Mouse (Mus musculus) liver, embryonic 11.5 days (tissue): ENCODE measurements around the gene Shisa8. TPM values are rescaled to one million over a fixed set of nuclear protein-coding genes. Genes with fewer than 3 reads are reported as not detected.

Experiments
- ATAC-seq: fragments of 200-750 bp; cut with Nextera tagmentation; replicated peaks from 2 replicates; pipeline ENCODE4 v1.8.0; 2017; ENCODE audit warnings: moderate number of reproducible peaks, mild to moderate bottlenecking, moderate TSS enrichment, moderate library complexity; ENCODE audit not compliant: low FRiP score
- DNase-seq: peaks from one replicate; pipeline ENCODE4 v3.0.0-alpha.2; 2017; ENCODE audit warnings: low spot score
- H3K27ac ChIP-seq: fragments of 300-500 bp; sonication (generic); 2 replicates; pipeline ENCODE4 v1.5.1; 2014; ENCODE audit warnings: mild to moderate bottlenecking, low read depth, low read length, control low read depth
- H3K27me3 ChIP-seq: fragments of 300-500 bp; sonication (generic); replicated peaks from 2 replicates; pipeline ENCODE4 v1.6.1; 2014; ENCODE audit warnings: low read length, mixed read lengths; ENCODE audit not compliant: control insufficient read depth, insufficient read depth
- H3K36me3 ChIP-seq: fragments of 300-500 bp; sonication (generic); 2 replicates; pipeline ENCODE4 v1.6.1; 2014; ENCODE audit warnings: mild to moderate bottlenecking, low read length, moderate library complexity, mixed read lengths; ENCODE audit not compliant: control insufficient read depth, insufficient read depth
- H3K4me1 ChIP-seq: fragments of 300-500 bp; sonication (generic); replicated peaks from 2 replicates; pipeline ENCODE4 v1.6.1; 2014; ENCODE audit warnings: low read length, mixed read lengths; ENCODE audit not compliant: control insufficient read depth, insufficient read depth
- H3K4me2 ChIP-seq: fragments of 300-500 bp; sonication (generic); 2 replicates; pipeline ENCODE4 v1.6.1; 2014; ENCODE audit warnings: mild to moderate bottlenecking, control low read depth, moderate library complexity
- H3K4me3 ChIP-seq: fragments of 300-500 bp; sonication (generic); 2 replicates; pipeline ENCODE4 v1.5.1; 2014; ENCODE audit warnings: low read depth, low read length, control low read depth
- H3K9ac ChIP-seq: fragments of 300-500 bp; sonication (generic); 2 replicates; pipeline ENCODE4 v1.6.1; 2014; ENCODE audit warnings: low read depth, low read length, control low read depth
- H3K9me3 ChIP-seq: fragments of 300-500 bp; sonication (generic); 2 replicates; pipeline ENCODE4 v1.6.1; 2016; ENCODE audit warnings: low read length, inconsistent platforms, mixed read lengths; ENCODE audit not compliant: control insufficient read depth
- WGBS: fragments of 180-500 bp; shearing (Covaris S2); extraction: QIAGEN DNeasy Blood & Tissue Kit; methylation state at CpG from one replicate; pipeline ENCODE4 v1.1.7; 2014; 5-methylcytosine and 5-hydroxymethylcytosine counted together
- polyA plus RNA-seq: library from polyadenylated mRNA; unstranded; fragments of >200 nt; fragmentation: Nextera tagmentation; extraction: Ambion mirVana; gene quantifications from 2 replicates; pipeline ENCODE4 v1.2.1, GENCODE M21; 2014

The Shisa8 gene
- polyA plus RNA-seq, 1 experiment from 2014 or later = 0.12 TPM

GRCm38 (mm10) chr15:82182311-82182710, 30.3 kb downstream of the Shisa8 start:
- Histone ChIP-seq H3K36me3 (peaks cover 79% of the 10 kb centered on the region), H3K4me2 (no peak overlapping the region), H3K4me1 (peaks cover 41% of the 10 kb centered on the region), H3K27ac (no peak overlapping the region), H3K9me3 (peaks cover 6% of the 10 kb centered on the region; the same call in 1 of the 2 replicates), H3K27me3 (no peaks in the 10 kb centered on the region; the same call in 1 of the 2 replicates), H3K4me3 (no peak overlapping the region), H3K9ac (no peak overlapping the region)
- WGBS = 96% methylated on average over 4 of the region's 4 CpGs
- no peak for ATAC-seq
- DNase-seq = no peak

GRCm38 (mm10) chr15:82181131-82181530, 31.5 kb downstream of the Shisa8 start:
- 69% methylated on average over 5 of the region's 5 CpGs for WGBS

GRCm38 (mm10) chr15:82177743-82178290, 34.8 kb downstream of the Shisa8 start:
- no peak overlapping the region for H3K9ac ChIP-seq
- H3K4me2 ChIP-seq = no peak overlapping the region
- H3K27me3 ChIP-seq = no peaks in the 10 kb centered on the region
- H3K4me1 ChIP-seq = no peaks in the 10 kb centered on the region
- WGBS = 93% methylated on average over 7 of the region's 7 CpGs
- ATAC-seq (no peak), DNase-seq (no peak)
- H3K36me3 ChIP-seq = peaks cover 75% of the 10 kb centered on the region
- H3K27ac ChIP-seq = no peak overlapping the region
- H3K9me3 ChIP-seq = peaks cover 6% of the 10 kb centered on the region; the same call in 1 of the 2 replicates
- no peak overlapping the region for H3K4me3 ChIP-seq

More at GRCm38 (mm10) chr15:82181131-82181530, 31.5 kb downstream of the Shisa8 start:
- Histone ChIP-seq H3K4me2 (no peak overlapping the region), H3K9me3 (peaks cover 6% of the 10 kb centered on the region; the same call in 1 of the 2 replicates), H3K9ac (no peak overlapping the region), H3K27me3 (no peaks in the 10 kb centered on the region; the same call in 1 of the 2 replicates), H3K4me1 (peaks cover 31% of the 10 kb centered on the region), H3K27ac (no peak overlapping the region), H3K4me3 (no peak overlapping the region), H3K36me3 (peaks cover 77% of the 10 kb centered on the region)
- DNase-seq (no peak), ATAC-seq (no peak)

- no peak overlapping the region for H3K4me2 ChIP-seq
- H3K27me3 ChIP-seq = no peaks in the 10 kb centered on the region
- H3K4me1 ChIP-seq = no peaks in the 10 kb centered on the region
- H3K4me3 ChIP-seq = no peak overlapping the region
- H3K9me3 ChIP-seq = no peaks in the 10 kb centered on the region
- peaks cover 59% of the 10 kb centered on the region for H3K36me3 ChIP-seq
- 90% methylated on average over 9 of the region's 9 CpGs for WGBS
- H3K9ac ChIP-seq = no peak overlapping the region
- ATAC-seq (no peak), DNase-seq (no peak)
- H3K27ac ChIP-seq = no peak overlapping the region
Measured at GRCm38 (mm10) chr15:82175091-82175490, 37.5 kb downstream of the Shisa8 start.

GRCm38 (mm10) chr15:82172648-82173047, 40.0 kb downstream of the Shisa8 start:
- Histone ChIP-seq H3K27me3 (no peaks in the 10 kb centered on the region), H3K4me3 (no peak overlapping the region), H3K36me3 (peaks cover 34% of the 10 kb centered on the region), H3K4me2 (no peak overlapping the region), H3K9me3 (no peaks in the 10 kb centered on the region), H3K4me1 (peaks cover under 1% of the 10 kb centered on the region), H3K27ac (no peak overlapping the region), H3K9ac (no peak overlapping the region)
- no peak for DNase-seq
- WGBS = 87% methylated on average over 8 of the region's 8 CpGs
- ATAC-seq = no peak

GRCm38 (mm10) chr15:82170437-82171377, 41.9 kb downstream of the Shisa8 start:
- DNase-seq (no peak), ATAC-seq (no peak)
- WGBS = 88% methylated on average over 36 of the region's 36 CpGs
- Histone ChIP-seq H3K27ac (no peak overlapping the region), H3K9me3 (no peaks in the 10 kb centered on the region), H3K4me3 (no peak overlapping the region), H3K36me3 (peaks cover 24% of the 10 kb centered on the region), H3K4me2 (no peak overlapping the region), H3K4me1 (peaks cover 20% of the 10 kb centered on the region), H3K27me3 (no peaks in the 10 kb centered on the region), H3K9ac (no peak overlapping the region)

- Histone ChIP-seq H3K27me3 (no peaks in the 10 kb centered on the region), H3K4me3 (no peak overlapping the region), H3K4me1 (peaks cover 27% of the 10 kb centered on the region), H3K4me2 (no peak overlapping the region), H3K9me3 (no peaks in the 10 kb centered on the region), H3K9ac (no peak overlapping the region), H3K36me3 (peaks cover 14% of the 10 kb centered on the region), H3K27ac (no peak overlapping the region)
- ATAC-seq = no peak
- no peak for DNase-seq
- 79% methylated on average over 5 of the region's 5 CpGs for WGBS
Measured at GRCm38 (mm10) chr15:82169671-82170070, 42.9 kb downstream of the Shisa8 start.

GRCm38 (mm10) chr15:82167201-82168168, 45.1 kb downstream of the Shisa8 start:
- Histone ChIP-seq H3K4me3 (no peak overlapping the region), H3K36me3 (peaks cover 7% of the 10 kb centered on the region), H3K9ac (no peak overlapping the region), H3K4me2 (no peak overlapping the region), H3K27me3 (no peaks in the 10 kb centered on the region), H3K9me3 (no peaks in the 10 kb centered on the region), H3K27ac (peak overlapping the region; percentile 16; the same call in 1 of the 2 replicates), H3K4me1 (peaks cover 47% of the 10 kb centered on the region)
- no peak for DNase-seq
- 77% methylated on average over 23 of the region's 23 CpGs for WGBS
- ATAC-seq = no peak
